In genomic region chr1:58586171-58586997, GRCm38 (mm10) we compare ENCODE assay signal across 8 mouse cellular contexts. TPM values are rescaled to one million over a fixed set of nuclear protein-coding genes. Genes with fewer than 3 reads are reported as not detected.
DNase-seq lines count a peak whose midpoint lies in the region; ATAC-seq lines count a peak whose summit lies in the region.

Gene Fam126b, minus strand, starts transcription at chr1:58586323.
Gene Ndufb3, plus strand, starts transcription at chr1:58586384.

- under 1% methylated on average over 41 of the region's 41 CpGs for WGBS in hindbrain, embryonic 13.5 days

- peak within 1 kb of the TSS; percentile 72 for H3K27ac ChIP-seq in hindbrain, embryonic 13.5 days

- peaks cover 13% of the 10 kb centered on the region for H3K4me1 ChIP-seq in hindbrain, embryonic 13.5 days (replicated peaks)

- no peaks in the 10 kb centered on the region for H3K9me3 ChIP-seq in hindbrain, embryonic 13.5 days

- DNase-seq in Muller cell, postnatal 12 days (ENCODE audit: inconsistent ontology term): peak; percentile 90
- peak; percentile 94 for DNase-seq in cerebellum, adult 9-11 months
- peak; percentile 84 to 88 for DNase-seq in frontal cortex, postnatal 10 days (ENCODE audit: low spot score in 2 of 2)
- peak; percentile 85 to 86 for DNase-seq in layer of hippocampus, postnatal 25 days (ENCODE audit: extremely low spot score in 1 of 2, low spot score in 1 of 2)
- DNase-seq in lung, postnatal 25 days (ENCODE audit: low spot score): peak; percentile 91
- peak; percentile 94 for DNase-seq in retina, embryonic 14.5 days (ENCODE audit: low spot score)
- peak; percentile 89 for DNase-seq in thymus, postnatal 4 days

- H3K9ac ChIP-seq in hindbrain, embryonic 13.5 days: peak within 1 kb of the TSS; percentile 89

- peaks cover 6% of the 10 kb centered on the region for H3K36me3 ChIP-seq in hindbrain, embryonic 13.5 days

- H3K4me3 ChIP-seq in hindbrain, embryonic 13.5 days: peak within 1 kb of the TSS; percentile 69

- H3K4me2 ChIP-seq in hindbrain, embryonic 13.5 days: peak within 1 kb of the TSS; percentile 74

- ATAC-seq in hindbrain, embryonic 13.5 days (ENCODE audit: low FRiP score): peak; percentile 100

- H3K27me3 ChIP-seq in hindbrain, embryonic 13.5 days: no peaks in the 10 kb centered on the region

RNA-seq across cellular contexts. Expression of gene Fam126b, which starts in this region (rescaled TPM):
- polyA plus RNA-seq in hindbrain, embryonic 13.5 days (2015; fragmentation: Nextera tagmentation; extraction: Ambion mirVana): 9.9 and 13.5 TPM in 2 replicates
- 100 to 1,000 TPM; 120 to 126 TPM for total RNA-seq in layer of hippocampus, postnatal 25 days (2021)

RNA-seq across cellular contexts. Expression of gene Ndufb3, which starts in this region (rescaled TPM):
- polyA plus RNA-seq in hindbrain, embryonic 13.5 days (2015; fragmentation: Nextera tagmentation; extraction: Ambion mirVana): 199 and 210 TPM in 2 replicates
- total RNA-seq in layer of hippocampus, postnatal 25 days (2021): 100 to 1,000 TPM; 113 to 131 TPM

Comparison
In these comparisons a context has a peak if more than half of its experiments do, and no peak if none do; other contexts are left out.
1. Peak in every context shown above with its lines: DNase-seq, ATAC-seq, H3K4me3 ChIP-seq and H3K27ac ChIP-seq.